Mouse (Mus musculus) spleen, adult 2 months (tissue): ENCODE results near the gene Arid3b.

Source experiments
- CTCF ChIP-seq: fragments of 200-500 bp; IDR thresholded peaks from 2 replicates; pipeline ENCODE4 v1.5.1; 2011; ENCODE audit warnings: mild to moderate bottlenecking, inconsistent platforms; ENCODE audit not compliant: insufficient read depth, insufficient read length, insufficient replicate concordance; ENCODE audit errors: extremely low read depth
- POLR2A ChIP-seq: fragments of 200-500 bp; IDR thresholded peaks from 2 replicates; pipeline ENCODE4 v1.6.1; 2011; ENCODE audit warnings: low read depth, low read length, inconsistent platforms

DNA sequence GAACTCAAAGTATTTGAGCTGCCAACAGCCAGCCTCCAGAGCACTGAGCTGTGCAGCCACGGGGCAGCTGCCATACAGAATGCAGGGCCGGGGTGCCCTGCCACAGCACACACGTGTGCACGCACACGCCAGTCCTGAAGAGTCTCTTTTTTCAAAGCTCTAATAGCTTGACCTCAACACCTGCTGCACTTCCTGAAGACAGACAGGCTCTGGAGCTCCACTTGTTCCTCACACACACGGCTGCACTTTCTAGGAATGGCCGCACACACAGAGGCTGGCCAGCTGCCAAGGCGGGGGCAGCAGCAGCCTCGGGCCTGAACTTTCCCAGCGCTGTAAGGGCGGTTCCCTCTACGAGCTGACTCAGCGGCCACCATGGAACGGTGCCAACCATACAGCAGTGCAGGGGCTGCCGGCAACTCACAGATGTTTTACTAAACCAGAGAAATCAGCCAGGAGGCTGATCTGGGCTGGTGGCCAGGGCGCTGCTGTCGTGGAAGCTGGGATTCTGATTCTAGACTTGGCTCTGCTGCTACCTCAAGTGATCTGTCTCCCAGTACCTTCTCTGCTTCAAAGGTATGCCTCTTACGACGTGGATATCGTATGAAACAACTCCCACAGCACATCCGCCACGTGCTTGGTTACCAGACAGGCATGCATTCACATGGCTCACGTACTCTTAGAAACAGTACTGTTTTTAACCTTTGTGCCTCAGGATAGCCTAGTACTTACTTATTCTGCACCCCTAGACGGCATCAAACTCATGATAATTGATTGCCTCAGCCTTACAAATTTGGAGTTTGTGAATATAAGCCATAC, 5.1 kb downstream of the Arid3b start:
- TF ChIP-seq CTCF, result no peak
- no peak for TF ChIP-seq POLR2A
